Mouse (Mus musculus) CH12.LX (cell line): Measurements from ENCODE around the gene 2810004N23Rik. TPM values are rescaled to one million over a fixed set of nuclear protein-coding genes. Genes with fewer than 3 reads are reported as not detected.

ENCODE experiments used
- DNase-seq: peaks from one replicate; pipeline ENCODE4 v3.0.0-alpha.2; 2013; ENCODE audit errors: extremely low read depth
- H3K27ac ChIP-seq: 2 replicates; pipeline ENCODE4 v1.5.1; 2012; ENCODE audit warnings: low read depth, mild to moderate bottlenecking, control low read depth, moderate library complexity; ENCODE audit not compliant: insufficient read depth
- H3K27me3 ChIP-seq: replicated peaks from 2 replicates; pipeline ENCODE3; 2012; ENCODE audit warnings: inconsistent platforms
- H3K36me3 ChIP-seq, 2 experiments: replicated peaks in 1 of 2; 2 replicates each; pipeline versions ENCODE3 to v1.6.1; 2012; ENCODE audit warnings: inconsistent platforms in 1 of 2, low read length in 1 of 2, mild to moderate bottlenecking in 1 of 2, mixed read lengths in 1 of 2, moderate library complexity in 1 of 2; ENCODE audit not compliant: control insufficient read depth in 1 of 2, insufficient read depth in 1 of 2
- H3K4me1 ChIP-seq, 2 experiments: 2 replicates each; pipeline ENCODE4 v1.6.1; 2012; ENCODE audit warnings: inconsistent platforms in 1 of 2, moderate library complexity in 1 of 2; ENCODE audit not compliant: insufficient read depth in 2 of 2, control insufficient read depth in 1 of 2
- H3K4me2 ChIP-seq: 2 replicates; pipeline ENCODE4 v1.6.1; 2012; ENCODE audit warnings: low read depth, mild to moderate bottlenecking, control low read depth; ENCODE audit not compliant: poor library complexity, insufficient read depth, severe bottlenecking
- H3K4me3 ChIP-seq, 3 experiments: fragments of 150-350 bp in 1 of 3; sonication (generic) in 1 of 3; replicated peaks in 1 of 3; 2 replicates each; pipeline versions ENCODE3 to v1.5.1; 2011 to 2012; ENCODE audit warnings: low read depth in 2 of 3, low read length in 2 of 3, mild to moderate bottlenecking in 2 of 3, moderate library complexity in 2 of 3, control low read depth in 1 of 3, improper control_type of control experiment in 1 of 3, inconsistent platforms in 1 of 3, mixed read lengths in 1 of 3; ENCODE audit not compliant: poor library complexity in 1 of 3
- H3K79me2 ChIP-seq: replicated peaks from 2 replicates; pipeline ENCODE4 v1.6.1; 2012; ENCODE audit warnings: mild to moderate bottlenecking, moderate library complexity; ENCODE audit not compliant: control insufficient read depth, poor library complexity, insufficient read depth, severe bottlenecking; ENCODE audit errors: extremely low read depth
- H3K9ac ChIP-seq: 2 replicates; pipeline ENCODE4 v1.6.1; 2012; ENCODE audit warnings: low read depth, mild to moderate bottlenecking, control low read depth, moderate library complexity; ENCODE audit not compliant: insufficient read depth
- H3K9me3 ChIP-seq: replicated peaks from 2 replicates; pipeline ENCODE3; 2012; ENCODE audit warnings: low read length, inconsistent platforms, mixed read lengths
- CHD1 ChIP-seq: IDR thresholded peaks from 2 replicates; pipeline ENCODE4 v1.6.1; 2012; ENCODE audit warnings: low read depth, low read length, improper control_type of control experiment, inconsistent platforms
- CHD2 ChIP-seq: IDR thresholded peaks from 2 replicates; pipeline ENCODE4 v1.6.1; 2011; ENCODE audit warnings: low read length, improper control_type of control experiment
- CTCF ChIP-seq, 2 experiments: IDR thresholded peaks in 1 of 2; conservative IDR thresholded peaks in 1 of 2; 2 replicates each; pipeline ENCODE4 v1.5.1; 2011 to 2012; ENCODE audit warnings: low read depth in 2 of 2, low read length in 2 of 2, improper control_type of control experiment in 1 of 2, inconsistent platforms in 1 of 2, mild to moderate bottlenecking in 1 of 2, moderate library complexity in 1 of 2
- ELF1 ChIP-seq: IDR thresholded peaks from 2 replicates; pipeline ENCODE4 v1.6.1; 2014; ENCODE audit warnings: low read depth, mild to moderate bottlenecking, inconsistent platforms, low read length, improper control_type of control experiment
- EP300 ChIP-seq: IDR thresholded peaks from 2 replicates; pipeline ENCODE4 v1.6.1; 2011; ENCODE audit warnings: low read length, improper control_type of control experiment
- GABPA ChIP-seq: IDR thresholded peaks from 2 replicates; pipeline ENCODE4 v1.6.1; 2012; ENCODE audit warnings: low read depth, low read length, improper control_type of control experiment, inconsistent platforms; ENCODE audit not compliant: insufficient replicate concordance
- IRF4 ChIP-seq: IDR thresholded peaks from 2 replicates; pipeline ENCODE4 v1.6.1; 2014; ENCODE audit warnings: low read depth, mild to moderate bottlenecking, inconsistent platforms, low read length, improper control_type of control experiment
- JUN ChIP-seq: IDR thresholded peaks from 2 replicates; pipeline ENCODE4 v1.6.1; 2011; ENCODE audit warnings: low read depth, mild to moderate bottlenecking, low read length, improper control_type of control experiment, moderate library complexity; ENCODE audit not compliant: insufficient read depth
- JUND ChIP-seq: conservative IDR thresholded peaks from 2 replicates; pipeline ENCODE4 v1.6.1; 2011; ENCODE audit warnings: low read depth, low read length, improper control_type of control experiment
- KAT2A ChIP-seq: IDR thresholded peaks from 2 replicates; pipeline ENCODE4 v1.6.1; 2012; ENCODE audit warnings: low read length, improper control_type of control experiment, inconsistent platforms; ENCODE audit not compliant: insufficient replicate concordance
- MAX ChIP-seq: IDR thresholded peaks from 2 replicates; pipeline ENCODE4 v1.6.1; 2011; ENCODE audit warnings: low read length, improper control_type of control experiment
- MAZ ChIP-seq: IDR thresholded peaks from 2 replicates; pipeline ENCODE4 v1.6.1; 2012; ENCODE audit warnings: low read depth, mild to moderate bottlenecking, inconsistent platforms, low read length, improper control_type of control experiment, moderate library complexity
- MEF2A ChIP-seq: IDR thresholded peaks from 2 replicates; pipeline ENCODE4 v1.6.1; 2014; ENCODE audit warnings: low read depth, mild to moderate bottlenecking, inconsistent platforms, low read length, improper control_type of control experiment, borderline replicate concordance
- MXI1 ChIP-seq: IDR thresholded peaks from 2 replicates; pipeline ENCODE4 v1.6.1; 2011; ENCODE audit warnings: mild to moderate bottlenecking, low read depth, low read length, improper control_type of control experiment
- MYC ChIP-seq: IDR thresholded peaks from 2 replicates; pipeline ENCODE4 v1.6.1; 2011; ENCODE audit warnings: low read depth, mild to moderate bottlenecking, improper control_type of control experiment, low read length
- NELFE ChIP-seq: IDR thresholded peaks from 2 replicates; pipeline ENCODE4 v1.6.1; 2011; ENCODE audit warnings: low read depth, low read length, improper control_type of control experiment
- NRF1 ChIP-seq: IDR thresholded peaks from 2 replicates; pipeline ENCODE4 v1.6.1; 2014; ENCODE audit warnings: low read depth, mild to moderate bottlenecking, inconsistent platforms, low read length, improper control_type of control experiment, moderate library complexity
- PAX5 ChIP-seq: IDR thresholded peaks from 2 replicates; pipeline ENCODE4 v1.6.1; 2012; ENCODE audit warnings: low read length, inconsistent platforms, mixed read lengths
- POLR2A ChIP-seq: IDR thresholded peaks from 2 replicates; pipeline ENCODE4 v1.6.1; 2011; ENCODE audit warnings: low read depth, mild to moderate bottlenecking, improper control_type of control experiment, low read length
- RCOR1 ChIP-seq: conservative IDR thresholded peaks from 2 replicates; pipeline ENCODE4 v1.6.1; 2012; ENCODE audit warnings: low read depth, mild to moderate bottlenecking, inconsistent platforms, low read length, improper control_type of control experiment
- SIN3A ChIP-seq: IDR thresholded peaks from 2 replicates; pipeline ENCODE4 v1.6.1; 2012; ENCODE audit warnings: low read length, improper control_type of control experiment, inconsistent platforms
- SMC3 ChIP-seq: IDR thresholded peaks from 2 replicates; pipeline ENCODE4 v1.6.1; 2011; ENCODE audit warnings: low read depth, low read length, improper control_type of control experiment
- TCF12 ChIP-seq: IDR thresholded peaks from 2 replicates; pipeline ENCODE4 v1.6.1; 2014; ENCODE audit warnings: low read depth, mild to moderate bottlenecking, inconsistent platforms, low read length, improper control_type of control experiment
- UBTF ChIP-seq: IDR thresholded peaks from 2 replicates; pipeline ENCODE4 v1.6.1; 2012; ENCODE audit warnings: low read depth, mild to moderate bottlenecking, inconsistent platforms, low read length, improper control_type of control experiment, moderate library complexity
- USF2 ChIP-seq: conservative IDR thresholded peaks from 2 replicates; pipeline ENCODE4 v1.6.1; 2011; ENCODE audit warnings: low read depth, low read length, improper control_type of control experiment
- ZC3H11A ChIP-seq: IDR thresholded peaks from 2 replicates; pipeline ENCODE4 v1.6.1; 2012; ENCODE audit warnings: low read depth, mild to moderate bottlenecking, inconsistent platforms, low read length, improper control_type of control experiment
- ZKSCAN1 ChIP-seq: IDR thresholded peaks from 2 replicates; pipeline ENCODE4 v1.6.1; 2012; ENCODE audit warnings: low read depth, inconsistent platforms, low read length, improper control_type of control experiment, borderline replicate concordance
- ZMIZ1 ChIP-seq: IDR thresholded peaks from 2 replicates; pipeline ENCODE4 v1.6.1; 2012; ENCODE audit warnings: low read depth, mild to moderate bottlenecking, inconsistent platforms, low read length, improper control_type of control experiment
- dilution Hi-C: fragments of 300-500 bp; cut with MboI; formaldehyde crosslinking; loops from 2 replicates; pipeline ENCODE4 v1.14.3; 2020; ENCODE audit warnings: low sequenced_read_pairs; ENCODE audit not compliant: extremely low pct_unique_long_range_greater_than_20kb, extremely low pct_ligation_motif_present
- in situ Hi-C: fragments of 300-500 bp; cut with MboI; formaldehyde crosslinking; loops from 3 replicates; pipeline ENCODE4 v1.14.3; 2019; ENCODE audit warnings: low sequenced_read_pairs, low pct_ligation_motif_present, low pct_unique_long_range_greater_than_20kb, mixed read lengths
- polyA plus RNA-seq: library from polyadenylated mRNA; unstranded; fragments of >175 nt; gene quantifications from 2 replicates; pipeline ENCODE4 v1.2.1, GENCODE M21; 2012; ENCODE audit warnings: low read depth; ENCODE audit not compliant: insufficient read length
- total RNA-seq, 2 experiments: library from RNA; depleted of rRNA; stranded (reverse); fragments of 300-350 nt in 1 of 2; fragments of >200 nt in 1 of 2; gene quantifications; 2 replicates each; pipeline ENCODE4 v1.2.3; 2012 to 2014

Gene 2810004N23Rik
- total and polyA plus RNA-seq, 3 experiments: 45.1 to 75.7 (median 47.6) TPM

GRCm38 (mm10) chr8:124792708-124793107 is 70.2 kb downstream of the 2810004N23Rik start, which contains the start of gene Trim67:
Gene Trim67 (plus strand): TSS chr8:124793092.
- Histone ChIP-seq H3K79me2 (no peaks in the 10 kb centered on the region), H3K4me3 (peak within 1 kb of the TSS; percentile 28 to 65 (median 39)), H3K4me2 (peak within 1 kb of the TSS; percentile 77), H3K27ac (peak within 1 kb of the TSS; percentile 38), H3K9ac (peak within 1 kb of the TSS; percentile 11; the same call in 1 of the 2 replicates), H3K36me3 (no peaks in the 10 kb centered on the region), H3K9me3 (peaks cover 17% of the 10 kb centered on the region), H3K27me3 (peaks cover 53% of the 10 kb centered on the region), H3K4me1 (peaks cover 7 to 20% of the 10 kb centered on the region in 2 experiments)
- DNase-seq: peak; percentile 66
- no peak for TF ChIP-seq CTCF (conservative IDR thresholded peaks at IDR 0.05 in 1 of 2, IDR thresholded peaks at IDR 0.05 in 1 of 2; ENCODE audit: low read depth in 2 of 2, low read length in 2 of 2)
- no peak for TF ChIP-seq UBTF
- no peak for TF ChIP-seq ZC3H11A
- no peak for TF ChIP-seq JUN
- no peak for TF ChIP-seq ZKSCAN1
- 0 out of 2 replicates have a peak, but pooled peaks have one; percentile 6 for TF ChIP-seq IRF4
- TF ChIP-seq SIN3A: peak; percentile 12; the same call in 1 of the 2 replicates
- TF ChIP-seq MXI1: no peak
- no peak for TF ChIP-seq USF2
- TF ChIP-seq MAZ: no peak; the same call in 1 of the 2 replicates
- no peak for TF ChIP-seq EP300
- TF ChIP-seq POLR2A: peak; percentile 64
- no peak for TF ChIP-seq SMC3
- no peak for TF ChIP-seq CHD1
- TF ChIP-seq RCOR1: no peak
- TF ChIP-seq PAX5: no peak
- TF ChIP-seq ZMIZ1: no peak
- TF ChIP-seq NRF1: no peak
- TF ChIP-seq MEF2A: no peak
- dilution Hi-C loops: no loop called here
- in situ Hi-C loops: no loop called here

DNA sequence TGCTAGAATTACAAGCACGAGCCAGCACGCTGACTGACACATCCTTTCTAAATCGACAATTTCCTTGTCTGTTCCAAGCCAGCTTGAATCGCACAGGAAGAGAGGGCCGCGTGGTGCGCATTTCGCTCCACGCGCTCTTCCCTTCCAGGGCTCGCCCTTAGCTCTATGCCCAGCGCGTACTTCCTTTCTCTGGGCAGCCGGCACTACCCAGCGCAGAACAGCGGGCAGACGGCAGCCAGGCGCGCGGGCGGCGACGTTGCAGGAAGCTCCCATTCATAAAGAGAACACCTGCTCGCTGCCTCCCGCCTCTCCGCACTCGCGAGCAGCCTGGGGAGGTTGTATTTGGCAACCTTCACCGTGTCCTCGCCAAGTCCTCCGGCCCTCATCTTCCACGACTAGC is 70.7 kb downstream of the 2810004N23Rik start:
- Histone ChIP-seq H3K27me3 (peaks cover 53% of the 10 kb centered on the region), H3K27ac (peak overlapping the region; percentile 38), H3K4me2 (peak overlapping the region; percentile 77), H3K4me1 (peaks cover 7 to 20% of the 10 kb centered on the region in 2 experiments), H3K79me2 (no peaks in the 10 kb centered on the region), H3K4me3 (peak overlapping the region in 2 of 3 experiments; percentile 39 to 65), H3K36me3 (no peaks in the 10 kb centered on the region), H3K9ac (peak overlapping the region; percentile 11; the same call in 1 of the 2 replicates), H3K9me3 (peaks cover 17% of the 10 kb centered on the region)
- TF ChIP-seq RCOR1 (no peak), SIN3A (no peak), IRF4 (0 out of 2 replicates have a peak, but pooled peaks have one; percentile 53), ELF1 (peak; percentile 43; the same call in 1 of the 2 replicates), SMC3 (no peak), MXI1 (no peak), MAX (peak; percentile 61), JUND (no peak), TCF12 (0 out of 2 replicates have a peak, but pooled peaks have one; percentile 39), POLR2A (no peak), MAZ (no peak), NELFE (no peak), CHD1 (no peak), ZKSCAN1 (no peak), CHD2 (no peak), MYC (peak; percentile 38; the same call in 1 of the 2 replicates), GABPA (no peak), KAT2A (no peak)
- in situ Hi-C loops (no loop called here), dilution Hi-C loops (no loop called here)
- DNase-seq: peak; percentile 34
